Mouse (Mus musculus) kidney, adult 2 months (tissue): ENCODE data around the gene Gm49325. TPM values are rescaled to one million over a fixed set of nuclear protein-coding genes. Genes with fewer than 3 reads are reported as not detected.

ENCODE experiments used
- DNase-seq: peaks from one replicate; pipeline ENCODE4 v3.0.0; 2021
- H3K27ac ChIP-seq: fragments of 200-500 bp; 2 replicates; pipeline ENCODE4 v1.5.1; 2012; ENCODE audit warnings: low read depth, low read length, control low read depth, inconsistent platforms; ENCODE audit not compliant: insufficient read depth
- H3K27me3 ChIP-seq: fragments of 200-500 bp; replicated peaks from 2 replicates; pipeline ENCODE4 v1.6.1; 2012; ENCODE audit warnings: mild to moderate bottlenecking, moderate library complexity, low read length, inconsistent platforms; ENCODE audit not compliant: control insufficient read depth, insufficient read depth
- H3K36me3 ChIP-seq: fragments of 200-500 bp; 2 replicates; pipeline ENCODE4 v1.6.1; 2012; ENCODE audit warnings: mild to moderate bottlenecking, moderate library complexity, low read length, inconsistent platforms; ENCODE audit not compliant: control insufficient read depth, insufficient read depth
- H3K4me1 ChIP-seq: fragments of 200-500 bp; 2 replicates; pipeline ENCODE4 v1.6.1; 2011; ENCODE audit warnings: low read length; ENCODE audit not compliant: control insufficient read depth, insufficient read depth
- H3K4me3 ChIP-seq: fragments of 200-500 bp; 2 replicates; pipeline ENCODE4 v1.5.1; 2011; ENCODE audit warnings: mild to moderate bottlenecking, low read depth, low read length, control low read depth; ENCODE audit not compliant: insufficient read depth
- CTCF ChIP-seq: fragments of 200-500 bp; conservative IDR thresholded peaks from 2 replicates; pipeline ENCODE4 v1.5.1; 2011; ENCODE audit warnings: low read depth, mild to moderate bottlenecking, control low read depth, low read length, moderate library complexity, mixed read lengths; ENCODE audit not compliant: insufficient read depth, insufficient read length
- POLR2A ChIP-seq: fragments of 200-500 bp; IDR thresholded peaks from one replicate; pipeline ENCODE4 v1.6.1; 2011; ENCODE audit warnings: low read depth, low read length, control low read depth
- WGBS: fragments of 180-500 bp; shearing (Covaris S2); methylation state at CpG from one replicate; pipeline ENCODE4 v1.1.7; 2018; 5-methylcytosine and 5-hydroxymethylcytosine counted together
- polyA plus RNA-seq: library from polyadenylated mRNA; depleted of rRNA; stranded (reverse); fragments of >200 nt; gene quantifications from 2 replicates; pipeline ENCODE4 v1.2.3, GENCODE M21; 2012

Gm49325 gene
- polyA plus RNA-seq, 1 experiment, result not detected

GRCm38 (mm10) chr10:77636234-77636922 lies 30.4 kb downstream of the Gm49325 start:
- Histone ChIP-seq H3K4me3 (no peak overlapping the region), H3K27ac (no peak overlapping the region), H3K4me1 (peaks cover 9% of the 10 kb centered on the region; the same call in 1 of the 2 replicates), H3K27me3 (no peaks in the 10 kb centered on the region), H3K36me3 (no peaks in the 10 kb centered on the region)
- WGBS, result 91% methylated on average over 7 of the region's 7 CpGs
- no peak for DNase-seq
- TF ChIP-seq CTCF (no peak), POLR2A (no peak)

GRCm38 (mm10) chr10:77638956-77639355 lies 33.0 kb downstream of the Gm49325 start:
- DNase-seq, result peak; percentile 70

GRCm38 (mm10) chr10:77643160-77643559 lies 37.2 kb downstream of the Gm49325 start:
- TF ChIP-seq POLR2A (no peak), CTCF (no peak)
- DNase-seq, result peak; percentile 30
- Histone ChIP-seq H3K36me3 (peaks cover 2% of the 10 kb centered on the region; the same call in 1 of the 2 replicates), H3K27ac (no peak overlapping the region), H3K4me3 (no peak overlapping the region), H3K27me3 (no peaks in the 10 kb centered on the region), H3K4me1 (no peaks in the 10 kb centered on the region)
- WGBS, result 53% methylated on average over 7 of the region's 7 CpGs

More at GRCm38 (mm10) chr10:77638956-77639355, 33.0 kb downstream of the Gm49325 start:
- no peaks in the 10 kb centered on the region for H3K27me3 ChIP-seq
- TF ChIP-seq CTCF, result no peak
- no peak for TF ChIP-seq POLR2A
- 75% methylated on average over 6 of the region's 6 CpGs for WGBS
- no peak overlapping the region for H3K27ac ChIP-seq
- H3K4me1 ChIP-seq, result peaks cover 7% of the 10 kb centered on the region; the same call in 1 of the 2 replicates
- no peaks in the 10 kb centered on the region; the same call in 1 of the 2 replicates for H3K36me3 ChIP-seq
- H3K4me3 ChIP-seq, result no peak overlapping the region

- H3K27me3 ChIP-seq, result no peaks in the 10 kb centered on the region
- H3K27ac ChIP-seq, result no peak overlapping the region
- no peaks in the 10 kb centered on the region for H3K4me1 ChIP-seq
- DNase-seq, result no peak
- TF ChIP-seq CTCF (no peak), POLR2A (no peak)
- 87% methylated on average over 5 of the region's 5 CpGs for WGBS
- H3K36me3 ChIP-seq, result peaks cover 2% of the 10 kb centered on the region; the same call in 1 of the 2 replicates
- no peak overlapping the region for H3K4me3 ChIP-seq
These were observed 39.6 kb downstream of the Gm49325 start for GRCm38 (mm10) chr10:77645571-77645970.

GRCm38 (mm10) chr10:77647461-77647860 lies 41.5 kb downstream of the Gm49325 start:
- 81% methylated on average over 1 of the region's 1 CpGs for WGBS
- H3K4me3 ChIP-seq, result no peak overlapping the region
- H3K4me1 ChIP-seq, result no peaks in the 10 kb centered on the region
- peaks cover 2% of the 10 kb centered on the region; the same call in 1 of the 2 replicates for H3K36me3 ChIP-seq
- TF ChIP-seq POLR2A (no peak), CTCF (no peak)
- no peaks in the 10 kb centered on the region for H3K27me3 ChIP-seq
- no peak for DNase-seq
- no peak overlapping the region for H3K27ac ChIP-seq

- DNase-seq, result no peak
- WGBS, result 89% methylated on average over 8 of the region's 8 CpGs
- TF ChIP-seq CTCF, result no peak
- TF ChIP-seq POLR2A, result no peak
- no peak overlapping the region for H3K27ac ChIP-seq
- no peaks in the 10 kb centered on the region for H3K27me3 ChIP-seq
- H3K4me3 ChIP-seq, result no peak overlapping the region
- no peaks in the 10 kb centered on the region for H3K4me1 ChIP-seq
- H3K36me3 ChIP-seq, result 0 out of 2 replicates have a peak, but pooled peaks cover 2% of the 10 kb centered on the region
These were observed 41.9 kb downstream of the Gm49325 start for GRCm38 (mm10) chr10:77647901-77648300.

- no peak for TF ChIP-seq POLR2A
- TF ChIP-seq CTCF, result no peak
- H3K27ac ChIP-seq, result no peak overlapping the region
- WGBS, result 89% methylated on average over 9 of the region's 9 CpGs
- no peak for DNase-seq
- no peaks in the 10 kb centered on the region for H3K4me1 ChIP-seq
- no peaks in the 10 kb centered on the region for H3K27me3 ChIP-seq
- H3K4me3 ChIP-seq, result no peak overlapping the region
- H3K36me3 ChIP-seq, result no peaks in the 10 kb centered on the region
These were observed 46.0 kb downstream of the Gm49325 start for GRCm38 (mm10) chr10:77652046-77652445.
